Mouse (Mus musculus): ENCODE data around the gene Hacl1.

GRCm38 (mm10) chr14:31645920-31646319 lies 4.8 kb upstream of the Hacl1 start:
- TF ChIP-seq ZNF384 (IDR thresholded peaks at IDR 0.05; ENCODE audit: low read depth, low read length), result no peak
- TF ChIP-seq ZC3H11A (IDR thresholded peaks at IDR 0.05; ENCODE audit: borderline replicate concordance, low read depth, low read length), result no peak
- no peak for TF ChIP-seq HCFC1 (IDR thresholded peaks at IDR 0.05; ENCODE audit: borderline replicate concordance, insufficient read depth, low read length)
- TF ChIP-seq MAFK (IDR thresholded peaks at IDR 0.05; ENCODE audit: insufficient read depth, low read depth, low read length), result no peak
- TF ChIP-seq CHD2 (IDR thresholded peaks at IDR 0.05; ENCODE audit: low read depth, low read length), result no peak
